Mouse (Mus musculus) left cerebral cortex, postnatal 10 days (tissue): Measurements from ENCODE around the gene Fzd10. TPM values are rescaled to one million over a fixed set of nuclear protein-coding genes. Genes with fewer than 3 reads are reported as not detected.

Source experiments
- total RNA-seq, 2 experiments: library from RNA; stranded (reverse); gene quantifications; 2 replicates each; pipeline ENCODE4 v1.2.3; 2021

Gene Fzd10
- total RNA-seq, 2 experiments from 2014 or later: 3.8 to 7.2 TPM

Other genes starting within 250 kb of the Fzd10 start
- 10 to 100 TPM; 25.7 to 28.1 TPM for gene Tmem132d, start 167.8 kb upstream of the Fzd10 start, total RNA-seq
- gene Piwil1, start 101.7 kb downstream of the Fzd10 start, total RNA-seq: under 1 TPM; 0.20 to 0.39 TPM